In the genomic region with DNA sequence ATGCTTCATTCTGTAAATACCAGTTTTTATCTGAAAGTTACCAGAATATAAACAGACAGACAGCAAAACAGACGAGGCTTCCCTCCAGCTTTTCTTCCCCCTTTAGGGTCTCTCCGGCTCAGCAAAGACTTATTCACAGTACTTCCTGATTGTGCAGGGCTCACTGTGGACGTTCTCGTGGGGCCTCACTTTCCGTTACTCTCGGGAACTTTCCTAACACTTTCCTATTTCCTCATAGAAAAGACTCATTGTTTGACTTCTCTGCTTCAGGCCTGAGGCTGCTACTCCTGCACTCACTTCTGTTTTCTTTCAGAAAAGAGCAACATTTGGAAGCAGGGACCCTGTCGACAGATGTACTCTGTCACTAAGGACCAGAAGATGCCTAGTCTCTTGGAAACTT, we compare ENCODE assay signal across 12 mouse cellular contexts.
DNase-seq lines count a peak whose midpoint lies in the region; ATAC-seq lines count a peak whose summit lies in the region.
"Had no signal": no experiment of that assay in that cellular context is flagged by ENCODE, and none has a peak within 500 bp of the region (broad histone marks: within the 10 kb centered on the region; RNA-seq: fewer than 3 reads in every experiment).

No protein-coding gene starts in this region.

- H3K4me3 ChIP-seq in lung, embryonic 15.5 days, result no peak overlapping the region
- no peak overlapping the region for H3K4me3 ChIP-seq in stomach, embryonic 15.5 days (replicated peaks)

- H3K36me3 ChIP-seq in lung, embryonic 15.5 days, result no peaks in the 10 kb centered on the region
- no peaks in the 10 kb centered on the region for H3K36me3 ChIP-seq in stomach, embryonic 15.5 days

- ATAC-seq in lung, embryonic 15.5 days (ENCODE audit: borderline replicate concordance, extremely low read depth, low FRiP score, low TSS enrichment), result peak; percentile 33; the same call in 1 of the 2 replicates
- ATAC-seq in stomach, embryonic 15.5 days (ENCODE audit: insufficient read depth, low FRiP score, low read depth), result no peak

- WGBS in lung, embryonic 15.5 days, result 10% methylated on average over 7 of the region's 7 CpGs
- 27% methylated on average over 7 of the region's 7 CpGs for WGBS in stomach, embryonic 15.5 days

- H3K4me1 ChIP-seq in lung, embryonic 15.5 days, result peaks cover 17% of the 10 kb centered on the region; the same call in 1 of the 2 replicates
- 0 out of 2 replicates have a peak, but pooled peaks cover 4% of the 10 kb centered on the region for H3K4me1 ChIP-seq in stomach, embryonic 15.5 days

- DNase-seq in embryo, embryonic 11 days, result peak; percentile 25
- DNase-seq in embryo, embryonic 9.5 days (ENCODE audit: extremely low spot score), result no peak
- no peak for DNase-seq in lung, postnatal 10 days
- DNase-seq in heart, postnatal 25 days (ENCODE audit: low spot score), result peak; percentile 4
- no peak for DNase-seq in cerebellum, postnatal 10 days
- no peak for DNase-seq in gastrocnemius, postnatal 14 days
- DNase-seq: adrenal gland, adult 8-10 months; cerebellum, adult 2 months; gastrocnemius, postnatal 25 days; retina, postnatal 1 day had no signal

- H3K27ac ChIP-seq in lung, embryonic 15.5 days, result peak overlapping the region; percentile 53; the same call in 1 of the 2 replicates
- H3K27ac ChIP-seq in stomach, embryonic 15.5 days, result peak overlapping the region; percentile 33

- intact Hi-C loops in heart, postnatal 25 days (cut with DNase I), result no loop called here
- intact Hi-C loops in gastrocnemius, postnatal 14 days (cut with DNase I; ENCODE audit: low total_unique reads), result no loop called here

- H3K9ac ChIP-seq in lung, embryonic 15.5 days, result no peak overlapping the region
- H3K9ac ChIP-seq in stomach, embryonic 15.5 days, result no peak overlapping the region

- H3K9me3 ChIP-seq in lung, embryonic 15.5 days, result no peaks in the 10 kb centered on the region
- no peaks in the 10 kb centered on the region for H3K9me3 ChIP-seq in stomach, embryonic 15.5 days

- H3K4me2 ChIP-seq in lung, embryonic 15.5 days, result no peak overlapping the region
- H3K4me2 ChIP-seq in stomach, embryonic 15.5 days, result no peak overlapping the region

- H3K27me3 ChIP-seq in lung, embryonic 15.5 days, result no peaks in the 10 kb centered on the region
- H3K27me3 ChIP-seq in stomach, embryonic 15.5 days (replicated peaks), result no peaks in the 10 kb centered on the region

Comparison
In these comparisons a context has a peak if more than half of its experiments do, and no peak if none do; other contexts are left out.
1. DNase-seq: peak in embryo, embryonic 11 days (single experiment) and heart, postnatal 25 days (single experiment); none in embryo, embryonic 9.5 days (single experiment), lung, postnatal 10 days (single experiment), cerebellum, postnatal 10 days (0 of 2) and gastrocnemius, postnatal 14 days (single experiment).